Mouse (Mus musculus): ENCODE results near the gene Card11.

The Card11 gene

GRCm38 (mm10) chr5:140852435-140852996 is 147.9 kb downstream of the Card11 start:
- DNase-seq (ENCODE audit: low read depth): no peak

GRCm38 (mm10) chr5:140847300-140847729 is 153.1 kb downstream of the Card11 start:
- DNase-seq (ENCODE audit: low read depth): peak; percentile 72

GRCm38 (mm10) chr5:140841942-140842341 is 158.4 kb downstream of the Card11 start:
- DNase-seq (ENCODE audit: low read depth): no peak

- no peak for DNase-seq (ENCODE audit: low read depth)
Observed at GRCm38 (mm10) chr5:140831064-140831431, 169.3 kb downstream of the Card11 start.

- DNase-seq (ENCODE audit: low read depth): peak; percentile 100
Observed at GRCm38 (mm10) chr5:140830314-140831063, 169.9 kb downstream of the Card11 start, which contains the start of gene Gna12. Gene Gna12, minus strand, starts transcription at chr5:140830431.

- DNase-seq (ENCODE audit: low read depth): peak; percentile 35
Observed at GRCm38 (mm10) chr5:140829911-140830294, 170.5 kb downstream of the Card11 start.

GRCm38 (mm10) chr5:140829081-140829910 is 171.1 kb downstream of the Card11 start:
- peak; percentile 52 for DNase-seq (ENCODE audit: low read depth)

GRCm38 (mm10) chr5:140828363-140828762 is 172.0 kb downstream of the Card11 start:
- no peak for DNase-seq (ENCODE audit: low read depth)

DNA sequence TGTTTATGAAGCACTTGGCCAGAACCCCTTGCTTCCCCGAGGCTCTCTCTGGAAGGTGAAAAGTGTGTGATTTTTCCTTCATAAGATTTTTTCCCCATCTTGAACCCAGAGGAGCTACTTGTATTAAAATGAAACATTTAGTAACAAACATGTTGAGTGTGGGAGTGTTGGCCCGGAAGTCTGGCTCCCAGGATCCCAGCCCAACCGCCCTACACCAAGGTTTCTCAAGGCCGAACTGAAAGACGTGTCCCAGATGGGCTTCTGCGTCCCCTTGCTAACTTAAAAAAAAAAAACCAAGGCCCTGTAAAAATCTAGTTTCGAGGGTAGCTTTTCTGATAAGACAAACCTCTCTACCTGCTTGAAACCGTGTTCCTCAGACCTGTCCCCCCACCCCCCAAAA is 172.5 kb downstream of the Card11 start:
- DNase-seq (ENCODE audit: low read depth): no peak

DNA sequence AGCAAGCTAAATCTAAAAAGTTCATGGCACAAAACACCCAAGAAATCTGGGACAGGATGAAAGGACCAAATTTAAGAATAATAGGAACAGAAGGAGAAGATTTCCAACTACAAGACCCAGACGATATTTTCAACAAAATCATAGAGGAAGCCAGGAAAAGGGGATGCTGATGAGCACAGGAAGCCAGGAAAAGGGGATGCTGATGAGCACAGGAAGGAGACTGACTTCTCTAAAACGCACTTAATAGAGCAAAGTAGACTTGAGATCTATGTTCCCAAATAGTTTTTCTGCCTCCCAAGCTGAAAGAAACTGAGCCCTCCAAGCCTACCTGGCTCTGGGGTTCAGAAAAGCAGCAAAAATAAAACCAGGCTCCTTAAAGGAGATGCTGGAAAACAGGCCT is 173.0 kb downstream of the Card11 start:
- DNase-seq (ENCODE audit: low read depth): no peak

DNA sequence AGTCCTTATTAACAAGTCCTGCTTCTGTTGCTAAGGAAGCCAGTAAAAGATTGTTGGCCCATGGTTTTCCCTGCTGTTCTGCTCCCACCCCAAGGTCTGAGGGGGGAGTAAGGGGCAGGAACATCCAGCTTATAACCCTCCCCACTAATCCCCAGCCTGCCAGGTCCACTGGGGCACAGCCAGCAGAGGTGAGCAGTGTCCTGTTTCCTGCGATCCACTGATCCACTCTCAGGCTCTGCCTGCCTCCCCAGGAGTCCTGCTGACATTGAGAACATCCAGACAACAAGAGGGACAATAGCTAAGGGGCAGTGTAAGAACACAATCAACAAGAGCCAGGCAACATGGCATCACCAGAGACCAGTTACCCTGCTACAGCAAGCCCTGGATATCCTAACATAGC is 173.6 kb downstream of the Card11 start:
- no peak for DNase-seq (ENCODE audit: low read depth)

DNA sequence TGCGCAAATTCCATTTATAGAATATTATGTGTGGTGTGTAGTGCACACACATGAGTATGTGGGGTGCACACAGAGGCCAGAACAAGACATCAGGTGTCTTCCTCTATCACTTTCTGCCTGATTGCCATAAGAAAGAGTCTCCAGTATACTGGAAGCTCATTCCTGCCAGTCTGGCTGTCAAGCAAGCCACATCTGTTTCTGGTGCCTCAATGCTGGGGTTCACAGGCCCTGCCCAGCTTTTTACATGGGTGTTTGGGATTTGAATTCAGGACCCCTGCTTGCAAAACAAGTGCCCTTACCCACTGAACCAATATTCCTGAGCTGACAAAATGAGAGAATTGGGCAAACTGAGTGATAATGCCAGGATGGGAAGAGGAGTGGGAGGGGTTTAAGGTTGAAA is 174.3 kb downstream of the Card11 start:
- no peak for DNase-seq (ENCODE audit: low read depth)

- DNase-seq (ENCODE audit: low read depth): no peak
Observed at GRCm38 (mm10) chr5:140824126-140824525, 176.3 kb downstream of the Card11 start.

- DNase-seq (ENCODE audit: low read depth): no peak
Observed at GRCm38 (mm10) chr5:140823386-140823785, 177.0 kb downstream of the Card11 start.

Data from 416B (cell line).